Mouse (Mus musculus) stomach, postnatal 0 days (tissue): ENCODE results near the gene Atg13.

ENCODE experiments used
- CTCF ChIP-seq: IDR thresholded peaks from 2 replicates; pipeline ENCODE4 v1.5.1; 2016; ENCODE audit warnings: antibody characterized with exemption, low read depth, mild to moderate bottlenecking, moderate library complexity
- EP300 ChIP-seq: optimal IDR thresholded peaks from 2 replicates; pipeline ENCODE3; 2016; ENCODE audit warnings: antibody characterized with exemption

DNA sequence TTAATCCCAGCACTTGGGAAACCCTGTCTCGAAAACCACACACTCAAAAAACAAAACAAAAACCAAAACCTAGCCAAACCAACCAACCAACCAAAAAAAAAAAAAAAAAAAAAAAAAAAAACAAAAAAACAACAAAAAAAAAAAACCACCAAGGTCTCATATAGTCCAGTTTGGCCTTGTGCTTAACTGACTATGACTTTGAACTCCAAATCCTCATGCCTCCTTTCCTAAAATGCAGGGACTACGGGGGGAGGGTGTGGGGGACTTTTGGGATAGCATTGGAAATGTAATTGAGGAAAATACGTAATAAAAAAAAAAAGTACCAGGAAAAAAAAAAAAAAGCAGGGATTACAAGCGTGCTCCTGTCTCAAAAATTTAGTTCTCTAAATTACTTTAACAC lies 19.2 kb upstream of the Atg13 start:
- TF ChIP-seq EP300 = no peak
- TF ChIP-seq CTCF = no peak
